Mouse (Mus musculus): ENCODE data around the gene Nsg2. TPM values are rescaled to one million over a fixed set of nuclear protein-coding genes. Genes with fewer than 3 reads are reported as not detected.

Nsg2 gene
- total RNA-seq, 2 experiments from 2014 or later = not detected

- no peak for ATAC-seq (replicated peaks; ENCODE audit: poor library complexity, severe bottlenecking)
Observed at GRCm38 (mm10) chr11:32068736-32069490, 68.7 kb downstream of the Nsg2 start.

DNA sequence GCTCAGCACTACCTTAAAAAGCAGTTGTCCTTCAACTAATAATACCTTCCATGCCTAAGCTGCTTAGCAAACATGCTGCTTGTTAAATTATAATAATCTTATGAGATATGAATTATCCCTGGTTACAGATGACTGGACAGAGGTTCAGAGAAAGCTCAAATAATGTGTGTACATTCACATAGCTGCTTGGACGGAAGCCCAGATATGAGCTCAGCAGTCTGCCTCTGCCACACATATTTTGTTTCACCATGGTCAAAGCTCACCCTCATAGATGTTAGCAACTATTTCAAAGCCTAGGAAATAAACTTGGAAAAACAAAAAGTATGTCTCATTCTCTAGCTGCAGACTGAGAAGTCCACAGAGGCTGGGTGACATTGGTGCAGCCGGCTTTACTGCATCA, 74.9 kb downstream of the Nsg2 start:
- ATAC-seq (replicated peaks; ENCODE audit: poor library complexity, severe bottlenecking) = no peak

- no peak for ATAC-seq (replicated peaks; ENCODE audit: poor library complexity, severe bottlenecking)
Observed at GRCm38 (mm10) chr11:32083462-32083861, 83.2 kb downstream of the Nsg2 start.

DNA sequence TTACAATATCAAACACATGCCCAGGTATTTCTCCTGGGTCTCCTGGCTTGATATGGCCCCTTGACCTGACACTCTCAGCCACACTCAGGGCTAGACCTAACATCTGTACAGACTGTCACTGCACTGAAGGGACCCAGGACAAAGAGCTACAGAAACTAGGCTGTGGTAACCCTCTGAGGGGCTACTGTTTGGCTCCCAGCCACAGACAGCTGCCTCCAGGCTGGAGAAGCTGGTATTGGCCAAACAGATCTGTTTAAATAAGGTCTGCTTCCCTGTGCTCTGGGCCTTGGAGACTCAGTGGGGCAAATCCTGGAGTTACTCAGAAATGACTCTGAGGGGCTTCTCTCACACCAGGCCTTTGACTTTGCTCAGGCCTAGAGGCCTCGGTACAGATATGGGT, 86.3 kb downstream of the Nsg2 start:
- no peak for ATAC-seq (replicated peaks; ENCODE audit: poor library complexity, severe bottlenecking)

- no peak for ATAC-seq (replicated peaks; ENCODE audit: poor library complexity, severe bottlenecking)
Observed at GRCm38 (mm10) chr11:32087376-32087775, 87.1 kb downstream of the Nsg2 start.

DNA sequence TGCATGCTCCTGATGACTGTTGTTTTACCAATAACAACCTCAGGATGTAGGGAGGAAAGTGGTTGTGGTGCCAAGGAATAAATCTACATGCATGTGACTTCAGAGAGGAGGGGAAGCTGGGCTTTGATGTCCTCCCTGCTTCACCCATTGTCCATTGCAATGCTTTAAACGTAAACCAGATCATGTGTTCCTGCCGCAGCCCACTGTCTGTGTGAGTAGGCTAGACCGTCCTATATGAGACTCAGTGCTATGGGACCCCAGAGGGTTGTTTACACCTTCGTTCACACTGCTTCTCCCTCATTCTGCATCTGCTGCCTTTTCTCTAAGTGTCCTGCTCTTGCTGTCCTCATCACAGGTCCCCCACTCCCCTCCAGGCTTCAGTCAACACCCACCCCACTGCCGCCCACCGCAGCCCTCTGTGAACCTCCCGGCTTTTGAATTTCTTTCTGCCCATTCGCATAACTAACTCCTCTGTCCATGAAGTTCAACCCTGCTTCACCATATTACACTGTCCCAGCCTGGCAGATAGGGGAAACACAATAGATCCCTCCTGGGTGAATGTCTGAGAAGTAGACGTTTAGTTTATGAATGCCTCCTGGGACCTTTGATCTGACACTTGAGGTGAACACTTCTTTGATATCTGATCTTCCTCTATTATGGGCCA, 87.6 kb downstream of the Nsg2 start:
- ATAC-seq (replicated peaks; ENCODE audit: poor library complexity, severe bottlenecking) = no peak

DNA sequence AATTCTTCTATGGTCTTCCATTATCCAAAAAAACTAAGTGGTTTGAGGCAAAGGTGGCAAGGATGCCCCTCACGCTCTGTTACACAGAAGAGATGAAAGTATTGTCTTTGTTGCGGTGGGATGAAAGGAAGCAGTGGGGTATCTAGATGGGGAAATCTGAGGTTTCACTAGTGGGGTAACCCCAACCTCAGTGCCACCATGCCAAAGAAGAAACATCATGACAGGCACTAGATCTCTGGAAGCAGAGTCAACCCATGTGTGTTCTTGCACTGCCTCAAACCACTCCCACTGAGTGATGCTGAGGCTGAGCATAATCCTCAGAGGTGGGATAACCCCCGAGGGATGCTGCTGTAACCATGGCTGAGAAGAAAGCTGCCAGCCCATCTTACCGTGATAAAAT, 95.5 kb downstream of the Nsg2 start:
- ATAC-seq (replicated peaks; ENCODE audit: poor library complexity, severe bottlenecking) = no peak

DNA sequence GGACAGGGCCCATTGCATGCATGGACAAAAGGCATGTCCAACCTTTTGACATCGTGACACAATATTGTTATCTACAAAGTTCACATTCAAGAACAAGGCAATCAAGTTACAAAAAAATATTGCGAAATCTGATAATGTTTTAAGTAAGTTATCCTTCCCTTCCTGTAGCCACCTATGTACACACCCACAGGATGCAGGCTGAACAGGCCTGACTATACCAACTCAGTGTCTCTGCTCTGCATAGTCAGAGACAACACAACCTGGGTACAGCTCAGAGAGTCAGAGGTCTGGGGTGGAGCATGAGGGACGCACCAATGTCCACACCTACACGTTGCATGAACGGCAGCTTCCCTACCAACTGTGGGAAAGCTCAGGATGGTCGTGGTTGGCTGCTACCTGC, 96.1 kb downstream of the Nsg2 start:
- no peak for ATAC-seq (replicated peaks; ENCODE audit: poor library complexity, severe bottlenecking)

GRCm38 (mm10) chr11:32101059-32101632, 100.9 kb downstream of the Nsg2 start:
- ATAC-seq (replicated peaks; ENCODE audit: poor library complexity, severe bottlenecking) = no peak

GRCm38 (mm10) chr11:32102976-32103375, 102.7 kb downstream of the Nsg2 start:
- ATAC-seq (replicated peaks; ENCODE audit: poor library complexity, severe bottlenecking) = no peak

GRCm38 (mm10) chr11:32104406-32105116, 104.3 kb downstream of the Nsg2 start:
- ATAC-seq (replicated peaks; ENCODE audit: poor library complexity, severe bottlenecking) = no peak

- no peak for ATAC-seq (replicated peaks; ENCODE audit: poor library complexity, severe bottlenecking)
Observed at GRCm38 (mm10) chr11:32105750-32106646, 105.7 kb downstream of the Nsg2 start.

- ATAC-seq (replicated peaks; ENCODE audit: poor library complexity, severe bottlenecking) = no peak
Observed at GRCm38 (mm10) chr11:32106647-32106985, 106.4 kb downstream of the Nsg2 start.

DNA sequence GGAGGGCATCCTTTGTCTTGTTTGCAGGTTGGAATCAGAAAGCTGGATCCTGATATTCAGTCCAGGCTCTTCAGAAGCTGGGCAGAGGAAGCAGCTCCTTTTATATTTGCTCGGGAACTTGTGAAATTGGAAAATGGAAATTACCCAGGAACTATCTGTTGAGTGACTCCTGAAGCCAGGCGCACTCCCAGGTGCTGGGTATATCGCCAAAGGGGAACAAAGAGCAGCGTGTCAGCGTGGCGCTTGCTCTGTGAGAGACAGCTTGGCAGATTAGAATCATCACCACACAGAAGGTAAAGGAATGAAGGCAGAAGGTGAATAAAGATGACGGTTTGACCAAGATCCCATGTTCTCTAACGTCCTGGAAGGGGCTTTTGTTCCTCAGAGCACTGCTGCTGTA, 108.2 kb downstream of the Nsg2 start:
- no peak for ATAC-seq (replicated peaks; ENCODE audit: poor library complexity, severe bottlenecking)

Other genes with a start within 250 kb of the Nsg2 start
- 4.3 and 9.2 TPM in 2 replicates for gene Cpeb4, start 128.3 kb upstream of the Nsg2 start, total RNA-seq (2014; fragmentation: Nextera tagmentation)
- gene Cpeb4, start 128.3 kb upstream of the Nsg2 start, total RNA-seq (2017) = 6.7 and 7.6 TPM in 2 replicates
- gene 4930524B15Rik, start 34.9 kb upstream of the Nsg2 start, total RNA-seq (2014; fragmentation: Nextera tagmentation) = not detected in 2 replicates
- not detected in 2 replicates for gene 4930524B15Rik, start 34.9 kb upstream of the Nsg2 start, total RNA-seq (2017)
- not detected in 2 replicates for gene Il9r, start 199.8 kb downstream of the Nsg2 start, total RNA-seq (2014; fragmentation: Nextera tagmentation)
- gene Il9r, start 199.8 kb downstream of the Nsg2 start, total RNA-seq (2017) = not detected in 2 replicates
- gene Snrnp25, start 205.0 kb downstream of the Nsg2 start, total RNA-seq (2014; fragmentation: Nextera tagmentation) = 50.3 and 58.3 TPM in 2 replicates
- gene Snrnp25, start 205.0 kb downstream of the Nsg2 start, total RNA-seq (2017) = 75.1 and 78.0 TPM in 2 replicates
- gene Rhbdf1, start 221.8 kb downstream of the Nsg2 start, total RNA-seq (2014; fragmentation: Nextera tagmentation) = 0.26 TPM in 1 of 2 replicates, not detected in the other
- 1.0 TPM in 1 of 2 replicates, not detected in the other for gene Rhbdf1, start 221.8 kb downstream of the Nsg2 start, total RNA-seq (2017)
- 11.6 and 12.9 TPM in 2 replicates for gene Mpg, start 226.0 kb downstream of the Nsg2 start, total RNA-seq (2014; fragmentation: Nextera tagmentation)
- gene Mpg, start 226.0 kb downstream of the Nsg2 start, total RNA-seq (2017) = 4.4 and 5.7 TPM in 2 replicates